Mouse (Mus musculus) heart, postnatal 0 days (tissue): ENCODE results near the gene Gm43518. TPM values are rescaled to one million over a fixed set of nuclear protein-coding genes. Genes with fewer than 3 reads are reported as not detected.

Source experiments
- ATAC-seq: fragments of 200-750 bp; cut with Nextera tagmentation; 2 replicates; pipeline ENCODE4 v1.8.0; 2017; ENCODE audit warnings: low read depth, moderate number of reproducible peaks, moderate library complexity; ENCODE audit not compliant: insufficient read depth
- DNase-seq: peaks from one replicate; pipeline ENCODE4 v3.0.0-alpha.2; 2016; ENCODE audit warnings: low spot score
- H3K27ac ChIP-seq: fragments of 300-500 bp; sonication (generic); 2 replicates; pipeline ENCODE4 v1.5.1; 2014; ENCODE audit warnings: low read depth, mild to moderate bottlenecking
- H3K27me3 ChIP-seq: fragments of 300-500 bp; sonication (generic); 2 replicates; pipeline ENCODE4 v1.6.1; 2014; ENCODE audit warnings: low read length, mixed read lengths; ENCODE audit not compliant: control insufficient read depth, insufficient read depth
- H3K36me3 ChIP-seq: fragments of 300-500 bp; sonication (generic); replicated peaks from 2 replicates; pipeline ENCODE4 v1.6.1; 2014; ENCODE audit warnings: low read length, mixed read lengths; ENCODE audit not compliant: control insufficient read depth, insufficient read depth
- H3K4me1 ChIP-seq: fragments of 300-500 bp; sonication (generic); 2 replicates; pipeline ENCODE4 v1.6.1; 2014; ENCODE audit warnings: antibody characterized with exemption; ENCODE audit not compliant: control insufficient read depth, insufficient read depth
- H3K4me2 ChIP-seq: fragments of 300-500 bp; sonication (generic); 2 replicates; pipeline ENCODE4 v1.6.1; 2014; ENCODE audit warnings: low read depth, mild to moderate bottlenecking, low read length, moderate library complexity
- H3K4me3 ChIP-seq: fragments of 300-500 bp; sonication (generic); 2 replicates; pipeline ENCODE4 v1.5.1; 2014; ENCODE audit warnings: low read depth, low read length
- H3K9ac ChIP-seq: fragments of 300-500 bp; sonication (generic); replicated peaks from 2 replicates; pipeline ENCODE4 v1.6.1; 2014; ENCODE audit warnings: low read depth, low read length, mixed read lengths
- H3K9me3 ChIP-seq: fragments of 300-500 bp; sonication (generic); replicated peaks from 2 replicates; pipeline ENCODE4 v1.6.1; 2016; ENCODE audit warnings: low read length; ENCODE audit not compliant: control insufficient read depth
- CTCF ChIP-seq: IDR thresholded peaks from 2 replicates; pipeline ENCODE4 v1.5.1; 2016; ENCODE audit warnings: antibody characterized with exemption, control low read depth, low read depth
- EP300 ChIP-seq: IDR thresholded peaks from 2 replicates; pipeline ENCODE4 v1.6.1; 2016; ENCODE audit warnings: antibody characterized with exemption, low read depth
- WGBS: fragments of 180-500 bp; shearing (Covaris S2); extraction: QIAGEN DNeasy Blood & Tissue Kit; methylation state at CpG from one replicate; pipeline ENCODE4 v1.1.7; 2014; 5-methylcytosine and 5-hydroxymethylcytosine counted together
- polyA plus RNA-seq: library from polyadenylated mRNA; unstranded; fragments of >200 nt; fragmentation: Nextera tagmentation; extraction: Ambion mirVana; gene quantifications from 2 replicates; pipeline ENCODE4 v1.2.1, GENCODE M21; 2015
- total RNA-seq: library from RNA; depleted of rRNA; stranded (reverse); fragments of >200 nt; gene quantifications from 2 replicates; pipeline ENCODE4 v1.2.3, GENCODE M21; 2014; ENCODE audit warnings: low replicate concordance

Gm43518 gene
- total and polyA plus RNA-seq, 2 experiments from 2014 or later: 1.8 TPM; not detected in 1

- DNase-seq: peak; percentile 58
- H3K4me1 ChIP-seq: peaks cover 22% of the 10 kb centered on the region
- no peaks in the 10 kb centered on the region for H3K9me3 ChIP-seq
- peak within 1 kb of the TSS; percentile 77 for H3K4me3 ChIP-seq
- H3K9ac ChIP-seq: peak within 1 kb of the TSS; percentile 82
- H3K36me3 ChIP-seq: no peaks in the 10 kb centered on the region
- WGBS: 2% methylated on average over 46 of the region's 106 CpGs
- H3K4me2 ChIP-seq: peak within 1 kb of the TSS; percentile 96
- peak within 1 kb of the TSS; percentile 74 for H3K27ac ChIP-seq
- TF ChIP-seq EP300 (no peak), CTCF (no peak)
- ATAC-seq: peak; percentile 78
- no peaks in the 10 kb centered on the region for H3K27me3 ChIP-seq
Observed at GRCm38 (mm10) chr5:123973299-123974178, 46.3 kb downstream of the Gm43518 start, which contains the start of gene Hip1r. Hip1r (plus strand) TSS chr5:123973628.

- TF ChIP-seq EP300 (no peak), CTCF (no peak)
- Histone ChIP-seq H3K4me3 (peak overlapping the region; percentile 77), H3K4me1 (peaks cover 23% of the 10 kb centered on the region), H3K9me3 (no peaks in the 10 kb centered on the region), H3K9ac (peak overlapping the region; percentile 82), H3K36me3 (no peaks in the 10 kb centered on the region), H3K4me2 (peak overlapping the region; percentile 96), H3K27me3 (no peaks in the 10 kb centered on the region), H3K27ac (peak overlapping the region; percentile 74)
- peak; percentile 10; the same call in 1 of the 2 replicates for ATAC-seq
- no peak for DNase-seq
- WGBS: 1% methylated on average over 14 of the region's 14 CpGs
Observed at GRCm38 (mm10) chr5:123974179-123974485, 46.9 kb downstream of the Gm43518 start.

GRCm38 (mm10) chr5:123974616-123975111 is 47.4 kb downstream of the Gm43518 start:
- DNase-seq: no peak
- WGBS: 52% methylated on average over 11 of the region's 11 CpGs
- Histone ChIP-seq H3K9me3 (no peaks in the 10 kb centered on the region), H3K4me3 (peak overlapping the region; percentile 77), H3K9ac (peak overlapping the region; percentile 21; the same call in 1 of the 2 replicates), H3K27ac (no peak overlapping the region), H3K4me1 (peaks cover 28% of the 10 kb centered on the region), H3K4me2 (peak overlapping the region; percentile 96), H3K36me3 (no peaks in the 10 kb centered on the region), H3K27me3 (no peaks in the 10 kb centered on the region)
- TF ChIP-seq EP300: no peak
- TF ChIP-seq CTCF: no peak
- no peak for ATAC-seq

- Histone ChIP-seq H3K36me3 (no peaks in the 10 kb centered on the region), H3K4me1 (peaks cover 39% of the 10 kb centered on the region), H3K4me3 (no peak overlapping the region), H3K9ac (no peak overlapping the region), H3K4me2 (peak overlapping the region; percentile 96; the same call in 1 of the 2 replicates), H3K27ac (no peak overlapping the region), H3K27me3 (no peaks in the 10 kb centered on the region), H3K9me3 (no peaks in the 10 kb centered on the region)
- WGBS: 43% methylated on average over 6 of the region's 6 CpGs
- DNase-seq (no peak), ATAC-seq (no peak)
- TF ChIP-seq EP300 (no peak), CTCF (no peak)
Observed at GRCm38 (mm10) chr5:123975668-123976180, 48.5 kb downstream of the Gm43518 start.

GRCm38 (mm10) chr5:123977231-123977630 is 50.0 kb downstream of the Gm43518 start:
- Histone ChIP-seq H3K27ac (no peak overlapping the region), H3K36me3 (no peaks in the 10 kb centered on the region), H3K27me3 (no peaks in the 10 kb centered on the region), H3K9me3 (no peaks in the 10 kb centered on the region), H3K9ac (no peak overlapping the region), H3K4me1 (peaks cover 52% of the 10 kb centered on the region), H3K4me3 (no peak overlapping the region), H3K4me2 (no peak overlapping the region)
- 79% methylated on average over 3 of the region's 3 CpGs for WGBS
- ATAC-seq (no peak), DNase-seq (no peak)
- TF ChIP-seq CTCF (no peak), EP300 (no peak)
